Mouse (Mus musculus) hindbrain, embryonic 15.5 days (tissue): Measurements from ENCODE around the gene Spats2l. TPM values are rescaled to one million over a fixed set of nuclear protein-coding genes. Genes with fewer than 3 reads are reported as not detected.
A peak's percentile ranks its signal among the peaks of the same experiment; 100 is the strongest.

ENCODE experiments used
- ATAC-seq: fragments of 200-750 bp; cut with Nextera tagmentation; 2 replicates; pipeline ENCODE4 v1.8.0; 2017; ENCODE audit warnings: low read depth, moderate number of reproducible peaks, moderate TSS enrichment; ENCODE audit not compliant: low FRiP score
- H3K27ac ChIP-seq: fragments of 300-500 bp; sonication (generic); replicated peaks from 2 replicates; pipeline ENCODE4 v1.5.1; 2015; ENCODE audit warnings: mild to moderate bottlenecking, inconsistent platforms
- H3K27me3 ChIP-seq: fragments of 300-500 bp; sonication (generic); 2 replicates; pipeline ENCODE4 v1.6.1; 2015; ENCODE audit warnings: control low read depth, inconsistent platforms
- H3K36me3 ChIP-seq: fragments of 300-500 bp; sonication (generic); 2 replicates; pipeline ENCODE4 v1.6.1; 2015; ENCODE audit warnings: control low read depth, inconsistent platforms
- H3K4me1 ChIP-seq: fragments of 300-500 bp; sonication (generic); replicated peaks from 2 replicates; pipeline ENCODE4 v1.6.1; 2015; ENCODE audit warnings: control low read depth, inconsistent platforms
- H3K4me2 ChIP-seq: fragments of 300-500 bp; sonication (generic); 2 replicates; pipeline ENCODE4 v1.6.1; 2015; ENCODE audit warnings: moderate library complexity, mild to moderate bottlenecking, inconsistent platforms
- H3K4me3 ChIP-seq: fragments of 300-500 bp; sonication (generic); 2 replicates; pipeline ENCODE4 v1.5.1; 2015; ENCODE audit warnings: mild to moderate bottlenecking, inconsistent platforms
- H3K9ac ChIP-seq: fragments of 300-500 bp; sonication (generic); 2 replicates; pipeline ENCODE4 v1.6.1; 2015; ENCODE audit warnings: inconsistent platforms
- H3K9me3 ChIP-seq: fragments of 300-500 bp; sonication (generic); 2 replicates; pipeline ENCODE4 v1.6.1; 2016; ENCODE audit warnings: control low read depth, inconsistent platforms
- WGBS: fragments of 180-500 bp; shearing (Covaris S2); methylation state at CpG from one replicate; pipeline ENCODE4 v1.1.7; 2015; 5-methylcytosine and 5-hydroxymethylcytosine counted together
- polyA plus RNA-seq: library from polyadenylated mRNA; unstranded; fragments of >200 nt; fragmentation: Nextera tagmentation; extraction: Ambion mirVana; gene quantifications from 2 replicates; pipeline ENCODE4 v1.2.1, GENCODE M21; 2015

Gene Spats2l
- polyA plus RNA-seq, 1 experiment from 2014 or later, result 79.5 TPM

DNA sequence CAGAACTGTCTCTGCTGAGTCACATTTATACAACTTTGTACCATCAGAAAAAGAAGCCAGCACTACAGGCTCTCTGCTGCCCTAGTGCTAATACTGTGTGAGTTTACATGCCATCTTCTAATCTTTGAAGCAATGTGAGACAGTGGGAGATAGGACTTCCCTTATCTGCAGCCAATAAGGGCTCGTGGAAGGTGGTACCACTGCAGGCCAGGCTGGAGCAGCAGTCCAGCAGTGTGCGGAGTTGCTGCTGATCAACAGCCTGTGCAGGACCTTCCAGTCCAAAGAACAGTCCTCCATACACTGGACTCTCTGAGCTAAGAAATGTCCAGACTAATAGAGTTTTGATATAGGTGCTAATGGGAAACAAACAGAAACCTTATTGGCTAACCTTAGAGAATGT, 59.2 kb downstream of the Spats2l start:
- H3K27ac ChIP-seq, result no peak overlapping the region
- no peaks in the 10 kb centered on the region for H3K4me1 ChIP-seq
- no peak overlapping the region for H3K9ac ChIP-seq
- no peaks in the 10 kb centered on the region for H3K9me3 ChIP-seq
- peak; percentile 38; the same call in 1 of the 2 replicates for ATAC-seq
- no peak overlapping the region for H3K4me2 ChIP-seq
- 86% methylated on average over 2 of the region's 2 CpGs for WGBS
- no peak overlapping the region for H3K4me3 ChIP-seq
- no peaks in the 10 kb centered on the region for H3K27me3 ChIP-seq
- no peaks in the 10 kb centered on the region for H3K36me3 ChIP-seq

DNA sequence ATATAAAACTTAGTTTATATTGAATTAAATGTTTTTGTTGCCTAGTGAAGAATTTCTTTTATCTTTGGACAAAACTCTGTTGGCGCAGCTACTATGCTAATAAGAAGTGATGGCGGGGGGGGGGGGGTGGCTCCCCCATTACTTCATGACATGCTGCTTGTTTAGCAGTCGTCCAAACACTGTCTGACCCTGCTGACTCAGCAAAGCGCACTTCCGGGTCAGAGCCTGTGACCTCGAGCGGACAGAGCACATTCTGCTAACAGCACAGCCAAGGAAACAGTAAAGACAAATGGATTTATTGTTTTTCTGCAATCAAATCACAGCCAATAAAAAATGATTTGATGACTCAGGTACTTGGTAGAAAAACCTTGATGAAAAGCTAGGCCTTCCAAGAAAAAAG, 61.2 kb downstream of the Spats2l start:
- Histone ChIP-seq H3K36me3 (no peaks in the 10 kb centered on the region), H3K9ac (no peak overlapping the region), H3K27ac (no peak overlapping the region), H3K27me3 (no peaks in the 10 kb centered on the region), H3K4me1 (no peaks in the 10 kb centered on the region), H3K4me2 (no peak overlapping the region), H3K4me3 (no peak overlapping the region), H3K9me3 (no peaks in the 10 kb centered on the region)
- ATAC-seq, result no peak
- WGBS, result 54% methylated on average over 7 of the region's 7 CpGs

DNA sequence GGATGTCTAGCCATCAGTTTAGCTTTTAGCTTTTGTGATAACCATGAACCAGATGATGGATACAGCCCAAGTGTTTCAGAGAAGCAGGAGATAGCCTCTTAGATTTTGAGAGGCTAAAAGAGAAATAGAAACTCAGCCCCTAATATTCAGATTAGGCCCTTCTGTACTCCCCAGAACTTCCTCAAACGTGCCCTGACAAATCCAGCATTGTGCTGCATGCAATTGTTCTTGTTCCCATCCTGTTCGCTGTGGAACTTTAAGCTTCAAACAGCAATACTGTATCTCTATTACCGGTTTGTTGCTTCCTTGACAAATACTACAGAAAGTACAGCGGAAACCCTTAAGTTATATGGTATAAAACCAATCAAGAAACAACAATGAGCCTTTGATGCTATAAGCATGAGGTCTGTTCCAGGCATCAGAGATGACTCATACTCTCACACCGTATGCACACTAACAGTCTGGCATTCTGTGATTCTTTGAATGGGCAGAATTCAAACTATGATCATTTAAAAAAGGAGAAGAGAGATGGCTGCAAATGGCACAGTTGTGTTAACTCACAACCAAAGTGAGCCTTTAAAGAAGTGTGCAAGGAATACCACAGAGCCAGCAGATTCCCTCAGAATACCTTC, 62.8 kb downstream of the Spats2l start:
- no peak overlapping the region for H3K27ac ChIP-seq
- H3K4me2 ChIP-seq, result no peak overlapping the region
- WGBS, result 79% methylated on average over 5 of the region's 5 CpGs
- no peaks in the 10 kb centered on the region for H3K27me3 ChIP-seq
- no peak overlapping the region for H3K4me3 ChIP-seq
- no peak overlapping the region for H3K9ac ChIP-seq
- ATAC-seq, result no peak
- no peaks in the 10 kb centered on the region for H3K36me3 ChIP-seq
- no peaks in the 10 kb centered on the region for H3K9me3 ChIP-seq
- no peaks in the 10 kb centered on the region for H3K4me1 ChIP-seq

DNA sequence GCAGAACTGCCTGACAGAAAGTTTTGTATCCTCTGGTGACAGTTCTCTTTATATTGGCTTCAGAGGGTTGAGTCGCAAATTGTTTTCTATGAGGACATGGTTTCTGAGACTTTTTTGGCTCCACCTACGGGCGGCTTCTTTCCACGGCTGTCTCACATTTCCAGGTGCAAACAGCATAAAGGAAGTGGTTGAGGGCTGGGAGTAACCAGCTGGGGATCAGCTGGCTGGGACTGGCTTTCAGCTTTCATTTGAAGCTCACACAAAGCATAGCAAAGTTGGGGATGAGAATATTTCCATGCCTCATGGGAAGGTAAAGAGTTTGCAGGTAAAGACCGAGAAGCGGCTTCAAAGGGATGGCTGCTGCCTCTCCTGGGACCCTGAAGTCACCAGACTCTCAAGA, 65.9 kb downstream of the Spats2l start:
- H3K9me3 ChIP-seq, result no peaks in the 10 kb centered on the region
- WGBS, result 90% methylated on average over 6 of the region's 6 CpGs
- H3K27me3 ChIP-seq, result no peaks in the 10 kb centered on the region
- H3K4me1 ChIP-seq, result no peaks in the 10 kb centered on the region
- no peak for ATAC-seq
- no peak overlapping the region for H3K27ac ChIP-seq
- H3K4me2 ChIP-seq, result no peak overlapping the region
- H3K36me3 ChIP-seq, result no peaks in the 10 kb centered on the region
- H3K4me3 ChIP-seq, result no peak overlapping the region
- H3K9ac ChIP-seq, result no peak overlapping the region

DNA sequence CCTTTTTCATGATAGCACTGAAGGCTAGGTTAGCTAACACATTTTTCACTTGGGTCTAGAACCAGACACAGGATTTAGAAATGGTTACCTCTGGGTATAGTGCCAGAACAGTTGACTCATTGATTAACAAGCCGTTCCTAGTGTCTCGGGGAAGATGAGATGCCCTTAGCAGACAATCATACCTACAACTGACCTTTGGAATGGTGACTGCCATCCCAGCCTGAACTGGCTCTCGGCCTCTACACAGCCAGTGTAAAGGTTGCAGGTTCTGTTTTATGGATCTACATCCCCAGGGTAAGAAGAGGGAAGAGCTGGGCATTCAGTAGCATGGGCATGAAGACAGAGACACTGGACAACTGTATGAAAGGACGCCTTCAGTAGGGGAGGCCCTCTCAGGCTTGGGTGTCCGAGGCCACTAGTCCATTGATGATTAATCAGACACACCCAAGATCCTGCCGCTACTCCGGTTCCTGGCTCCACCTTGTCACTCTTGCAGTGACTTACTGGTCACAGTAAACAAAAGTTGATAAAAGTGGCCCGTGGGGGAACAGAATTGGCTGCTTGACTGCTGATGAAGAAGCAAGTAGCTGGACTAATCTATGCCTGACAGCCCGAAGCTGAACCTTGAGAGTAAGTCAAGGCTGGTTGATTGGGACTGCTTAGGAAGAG, 71.2 kb downstream of the Spats2l start:
- WGBS, result 82% methylated on average over 9 of the region's 9 CpGs
- Histone ChIP-seq H3K27ac (no peak overlapping the region), H3K9me3 (no peaks in the 10 kb centered on the region), H3K4me2 (no peak overlapping the region), H3K27me3 (no peaks in the 10 kb centered on the region), H3K4me3 (no peak overlapping the region), H3K4me1 (peaks cover 23% of the 10 kb centered on the region), H3K9ac (no peak overlapping the region), H3K36me3 (no peaks in the 10 kb centered on the region)
- no peak for ATAC-seq

DNA sequence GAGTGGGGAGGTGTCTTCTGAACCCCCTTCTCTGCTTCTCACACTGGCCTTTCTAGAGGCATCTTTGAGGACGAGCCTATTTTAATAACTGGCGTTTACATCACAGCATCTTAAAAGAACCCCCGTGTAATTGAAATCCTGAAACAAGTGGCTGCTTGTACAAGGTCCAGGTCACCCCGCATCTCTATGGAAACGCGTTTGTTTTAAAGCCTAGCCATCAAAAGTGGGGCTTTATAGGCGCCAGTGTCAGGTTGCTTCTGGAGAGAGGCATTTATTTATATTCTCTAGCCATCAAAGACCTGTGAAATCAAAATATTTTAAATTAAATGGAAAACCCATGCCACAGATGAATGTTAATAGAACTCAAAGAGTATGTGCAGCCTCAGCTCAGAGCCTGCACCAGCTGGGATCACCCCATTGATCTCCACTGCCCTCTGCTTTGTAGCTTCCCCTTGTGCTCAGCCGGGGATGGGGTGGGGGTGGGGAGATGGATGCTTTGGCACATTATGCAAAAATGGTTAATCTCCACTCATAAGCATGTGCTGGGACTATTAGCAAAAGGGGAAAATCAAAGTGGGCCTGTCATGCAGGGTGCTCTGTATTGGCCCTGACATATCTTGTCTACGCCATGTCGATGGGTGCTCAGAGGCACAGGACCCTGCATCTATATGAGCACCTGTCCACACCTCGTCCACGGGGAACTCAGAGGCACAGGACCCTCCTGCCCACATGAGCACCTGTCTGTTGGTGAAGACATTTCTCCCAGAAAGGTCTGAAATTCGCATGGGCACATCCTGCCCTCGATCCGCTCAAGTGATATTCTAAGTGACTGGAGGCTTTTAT, 73.1 kb downstream of the Spats2l start:
- H3K9ac ChIP-seq, result no peak overlapping the region
- H3K27ac ChIP-seq, result no peak overlapping the region
- H3K4me1 ChIP-seq, result peaks cover 23% of the 10 kb centered on the region
- H3K36me3 ChIP-seq, result no peaks in the 10 kb centered on the region
- 35% methylated on average over 15 of the region's 15 CpGs for WGBS
- H3K9me3 ChIP-seq, result no peaks in the 10 kb centered on the region
- ATAC-seq, result peak; percentile 68; the same call in 1 of the 2 replicates
- no peaks in the 10 kb centered on the region for H3K27me3 ChIP-seq
- no peak overlapping the region for H3K4me2 ChIP-seq
- H3K4me3 ChIP-seq, result no peak overlapping the region

DNA sequence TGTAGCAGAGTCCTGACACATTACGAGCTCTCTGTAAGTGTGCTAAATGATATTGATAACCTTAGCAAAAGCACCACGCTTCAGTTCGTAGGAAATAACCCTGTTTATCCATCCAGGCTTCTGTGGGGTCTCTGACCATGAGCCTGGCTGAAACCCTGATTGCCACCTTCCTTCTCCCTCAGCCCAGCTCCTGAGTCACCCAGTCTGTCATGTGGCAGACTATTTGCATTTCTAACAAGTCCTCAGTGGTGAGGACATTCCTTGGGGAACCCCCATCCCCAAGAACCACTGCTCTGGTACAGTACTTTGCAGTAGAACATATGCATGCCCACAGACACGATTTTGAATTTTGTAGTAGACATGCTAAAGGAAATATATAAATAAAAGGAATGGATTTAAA, 75.1 kb downstream of the Spats2l start:
- 84% methylated on average over 4 of the region's 4 CpGs for WGBS
- no peak for ATAC-seq
- H3K4me3 ChIP-seq, result no peak overlapping the region

DNA sequence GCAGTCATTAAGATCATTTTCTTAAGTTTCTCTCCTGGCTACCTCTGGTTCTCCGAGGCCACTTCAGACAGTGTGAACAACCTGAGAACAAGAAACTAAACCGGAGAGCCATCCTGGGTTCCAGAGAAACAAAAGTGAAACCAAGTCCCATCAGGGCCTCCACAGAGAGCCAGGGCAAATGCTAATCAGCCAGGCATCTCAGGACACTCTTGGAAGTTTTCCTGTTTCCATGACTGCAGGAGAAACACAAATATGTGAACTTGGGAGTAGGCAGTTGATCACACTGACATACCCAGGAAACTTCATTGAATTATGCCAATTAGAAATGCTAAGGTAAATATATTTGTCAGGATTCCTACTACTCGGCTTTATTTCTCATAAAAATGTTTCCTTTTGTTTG, 76.0 kb downstream of the Spats2l start:
- Histone ChIP-seq H3K27ac (no peak overlapping the region), H3K27me3 (no peaks in the 10 kb centered on the region), H3K4me2 (no peak overlapping the region), H3K9ac (no peak overlapping the region), H3K36me3 (no peaks in the 10 kb centered on the region), H3K4me3 (no peak overlapping the region), H3K9me3 (no peaks in the 10 kb centered on the region), H3K4me1 (peaks cover 23% of the 10 kb centered on the region)
- no peak for ATAC-seq
- WGBS, result 27% methylated on average over 3 of the region's 3 CpGs

More for the DNA sequence above, 75.1 kb downstream of the Spats2l start:
- Histone ChIP-seq H3K4me2 (no peak overlapping the region), H3K27ac (no peak overlapping the region), H3K4me1 (peaks cover 23% of the 10 kb centered on the region), H3K27me3 (no peaks in the 10 kb centered on the region), H3K9me3 (no peaks in the 10 kb centered on the region), H3K9ac (no peak overlapping the region), H3K36me3 (no peaks in the 10 kb centered on the region)

DNA sequence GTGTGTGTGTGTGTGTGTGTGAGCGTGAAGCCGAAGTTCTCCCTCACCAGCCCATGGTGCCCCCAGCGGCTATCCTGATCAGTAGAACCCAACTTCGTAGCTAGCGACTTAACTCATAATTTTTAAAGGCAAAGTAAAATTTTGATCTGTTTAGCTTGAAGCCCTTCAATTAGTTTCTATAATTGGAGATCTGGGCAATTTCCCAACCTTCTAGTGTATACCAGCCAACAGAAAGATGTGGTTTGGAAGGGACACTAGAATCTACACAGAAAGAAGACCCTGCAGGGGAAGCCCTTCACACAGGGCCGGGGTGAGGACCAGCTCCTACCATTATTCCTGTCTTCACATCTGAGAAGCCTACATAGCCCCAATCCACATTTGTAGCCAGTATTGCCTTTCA, 77.9 kb downstream of the Spats2l start:
- Histone ChIP-seq H3K27me3 (no peaks in the 10 kb centered on the region), H3K9me3 (no peaks in the 10 kb centered on the region), H3K4me2 (no peak overlapping the region), H3K4me1 (peaks cover 17% of the 10 kb centered on the region), H3K4me3 (no peak overlapping the region), H3K36me3 (peaks cover 6% of the 10 kb centered on the region; the same call in 1 of the 2 replicates), H3K27ac (no peak overlapping the region), H3K9ac (no peak overlapping the region)
- 93% methylated on average over 6 of the region's 6 CpGs for WGBS
- ATAC-seq, result no peak

DNA sequence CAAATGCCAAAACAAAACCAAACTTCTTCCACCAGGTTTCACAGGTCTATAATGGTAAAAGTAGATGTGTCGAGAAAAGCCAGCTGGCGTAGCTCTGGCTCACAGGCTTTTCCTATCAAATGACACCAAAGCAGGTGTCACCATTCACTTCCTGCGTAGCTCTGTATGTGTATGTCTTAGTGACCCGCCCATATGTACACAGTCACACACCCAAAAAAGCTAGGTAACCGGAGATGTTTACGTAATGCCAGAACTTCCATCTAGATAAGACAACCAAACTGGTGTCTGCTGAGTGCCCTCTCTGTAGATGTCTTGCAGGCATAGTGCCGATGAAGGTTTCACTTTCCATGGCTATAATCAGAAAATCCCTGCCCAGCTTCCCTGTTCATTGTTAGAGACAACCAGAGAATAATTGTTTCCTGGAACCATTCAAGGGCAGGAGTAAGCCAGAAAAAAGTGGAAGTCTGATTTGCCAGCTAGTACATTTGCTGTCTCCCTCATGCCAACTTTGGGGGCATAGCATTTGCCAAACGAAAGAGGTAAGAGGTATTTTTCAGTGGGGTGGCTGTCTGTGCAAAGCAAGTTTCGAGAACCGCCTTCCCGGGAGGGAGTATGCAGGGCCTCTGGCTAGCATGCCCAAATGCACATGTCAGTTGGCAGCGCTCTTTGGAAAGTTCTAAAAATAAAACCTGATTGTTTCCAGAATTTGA, 78.8 kb downstream of the Spats2l start:
- no peaks in the 10 kb centered on the region for H3K9me3 ChIP-seq
- ATAC-seq, result no peak
- 80% methylated on average over 12 of the region's 12 CpGs for WGBS
- peaks cover 6% of the 10 kb centered on the region; the same call in 1 of the 2 replicates for H3K36me3 ChIP-seq
- no peak overlapping the region for H3K4me3 ChIP-seq
- no peaks in the 10 kb centered on the region for H3K27me3 ChIP-seq
- no peak overlapping the region for H3K4me2 ChIP-seq
- no peak overlapping the region for H3K9ac ChIP-seq
- peaks cover 10% of the 10 kb centered on the region; the same call in 1 of the 2 replicates for H3K4me1 ChIP-seq
- H3K27ac ChIP-seq, result no peak overlapping the region

DNA sequence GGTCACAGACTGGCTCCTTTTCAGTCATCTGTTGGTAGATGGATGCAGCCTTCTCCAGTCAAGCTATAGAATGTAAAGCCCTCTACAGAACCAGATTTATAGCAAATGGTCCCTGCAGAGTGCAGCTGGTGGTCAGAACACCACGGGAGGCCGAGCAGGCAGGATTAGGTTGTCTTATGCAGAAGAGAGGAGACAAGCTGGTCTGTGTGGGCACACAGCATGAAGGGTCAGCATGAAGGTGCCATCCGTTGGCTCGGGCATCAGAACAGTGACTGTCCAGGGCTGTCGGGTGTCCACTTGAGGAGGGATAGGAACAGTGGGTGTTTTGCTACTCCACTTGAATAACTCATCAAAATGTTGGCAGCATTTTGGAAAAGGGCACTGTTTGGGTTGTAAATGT, 83.8 kb downstream of the Spats2l start:
- H3K4me3 ChIP-seq, result no peak overlapping the region
- peaks cover 13% of the 10 kb centered on the region; the same call in 1 of the 2 replicates for H3K4me1 ChIP-seq
- H3K9me3 ChIP-seq, result no peaks in the 10 kb centered on the region
- 24% methylated on average over 5 of the region's 5 CpGs for WGBS
- peak; percentile 55; the same call in 1 of the 2 replicates for ATAC-seq
- H3K36me3 ChIP-seq, result peaks cover 6% of the 10 kb centered on the region; the same call in 1 of the 2 replicates
- no peak overlapping the region for H3K4me2 ChIP-seq
- H3K27ac ChIP-seq, result no peak overlapping the region
- H3K27me3 ChIP-seq, result no peaks in the 10 kb centered on the region
- H3K9ac ChIP-seq, result no peak overlapping the region
